Mouse (Mus musculus): Measurements from ENCODE around the gene 1700028J19Rik.

- TF ChIP-seq EP300 (IDR thresholded peaks at IDR 0.05) (no peak), CTCF (IDR thresholded peaks at IDR 0.05) (no peak)
Observed at GRCm38 (mm10) chr7:44272546-44272945, 26.1 kb upstream of the 1700028J19Rik start.
